Mouse (Mus musculus) bone marrow macrophage, adult 2 months (primary cell): ENCODE measurements around the gene Prmt7.

Experiments used
- CTCF ChIP-seq: IDR thresholded peaks from 2 replicates; pipeline ENCODE4 v1.5.1; 2012; ENCODE audit warnings: low read depth, mild to moderate bottlenecking, low read length, moderate library complexity
- POLR2A ChIP-seq: IDR thresholded peaks from 2 replicates; pipeline ENCODE4 v1.6.1; 2012; ENCODE audit warnings: mild to moderate bottlenecking, low read depth, low read length, borderline replicate concordance

DNA sequence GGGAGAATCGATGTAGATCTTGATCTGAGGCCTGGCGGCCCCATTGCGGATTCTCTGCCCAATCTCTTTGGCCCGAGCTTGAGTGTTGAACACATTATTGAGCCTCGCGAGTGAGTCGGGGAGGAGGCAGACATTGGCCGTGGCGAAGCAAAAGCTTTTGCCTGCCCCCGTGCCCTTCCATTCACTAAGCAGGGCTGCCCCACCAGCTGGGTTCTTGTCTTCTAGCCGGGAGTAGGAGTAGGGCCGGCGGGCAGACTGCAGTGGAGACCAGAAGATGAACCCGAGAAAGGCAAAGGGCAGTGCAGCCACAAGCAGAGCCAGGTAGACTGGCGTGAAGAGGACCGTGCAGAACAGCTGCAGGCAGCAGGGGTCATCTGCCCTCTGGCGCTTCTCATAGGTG lies 54.7 kb downstream of the Prmt7 start:
- TF ChIP-seq CTCF, result no peak
- no peak for TF ChIP-seq POLR2A
